Mouse (Mus musculus) embryo, embryonic 9.5 days (tissue): ENCODE measurements around the gene Cul3.

ENCODE experiments used
- DNase-seq: peaks from one replicate; pipeline ENCODE4 v3.0.0-alpha.2; 2017; ENCODE audit errors: extremely low spot score

The Cul3 gene

GRCm38 (mm10) chr1:80315533-80316045, 24.7 kb downstream of the Cul3 start:
- DNase-seq, result no peak

GRCm38 (mm10) chr1:80293307-80293706, 47.0 kb downstream of the Cul3 start:
- no peak for DNase-seq

DNA sequence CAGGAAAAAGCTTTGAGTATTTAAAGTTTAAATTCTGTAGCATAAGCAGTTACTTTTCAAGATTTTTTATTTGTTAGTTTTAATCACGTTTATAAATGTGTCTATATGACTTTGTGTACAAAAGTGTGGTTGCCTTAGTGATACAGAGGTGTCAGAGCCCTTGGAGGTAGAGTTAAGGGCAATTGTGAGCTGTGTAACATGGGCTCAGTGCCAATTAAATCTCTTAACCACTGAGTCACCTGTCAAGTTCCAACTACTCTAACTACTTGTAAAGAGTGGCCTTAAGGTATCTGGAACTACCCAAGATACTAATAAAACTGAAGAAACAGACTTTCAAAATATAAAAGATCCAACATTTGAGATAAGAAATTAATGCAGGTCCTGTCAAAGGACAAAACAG, 61.5 kb downstream of the Cul3 start:
- no peak for DNase-seq

DNA sequence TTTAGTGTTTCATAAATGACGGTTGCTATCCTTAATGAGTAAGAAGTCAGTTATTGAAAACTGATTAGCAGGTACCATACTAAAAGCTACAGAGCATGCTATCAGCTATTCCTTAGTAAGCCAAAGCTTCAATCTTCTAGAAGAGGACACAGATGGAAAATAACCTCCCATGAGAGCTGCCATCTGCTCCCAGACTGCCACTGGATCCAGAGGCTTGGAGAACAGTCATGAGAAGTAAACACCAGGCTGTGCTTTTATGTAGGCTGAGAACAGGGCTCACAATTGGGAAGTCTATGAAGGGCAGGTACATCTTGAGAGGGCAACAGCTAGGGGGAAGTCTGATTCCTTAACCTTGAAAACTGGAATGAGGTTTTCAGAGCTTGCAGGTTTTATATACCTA, 79.8 kb downstream of the Cul3 start:
- DNase-seq, result no peak

DNA sequence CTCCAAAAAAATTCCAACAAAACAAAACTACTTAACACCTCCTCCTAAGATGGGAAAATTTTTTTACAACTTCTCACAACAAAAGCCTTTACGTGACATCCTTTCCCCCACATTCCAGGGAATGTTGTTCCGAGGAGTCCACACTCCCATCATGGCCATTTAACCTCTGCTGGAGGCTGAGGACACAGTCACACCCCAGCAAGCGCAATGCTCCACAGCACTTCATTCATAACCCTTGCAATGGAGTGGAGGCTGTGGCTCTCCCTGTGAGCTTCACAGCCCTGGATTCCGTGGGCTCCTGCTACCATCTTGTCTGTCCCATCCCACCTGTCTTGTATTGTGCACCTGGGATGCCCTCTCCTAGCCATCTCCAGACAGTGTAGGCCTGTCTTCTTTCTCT, 81.6 kb downstream of the Cul3 start:
- no peak for DNase-seq

- DNase-seq, result no peak
Observed at GRCm38 (mm10) chr1:80253309-80253708, 87.0 kb downstream of the Cul3 start.

- DNase-seq, result no peak
Observed at GRCm38 (mm10) chr1:80250247-80250646, 90.0 kb downstream of the Cul3 start.

- DNase-seq, result no peak
Observed at GRCm38 (mm10) chr1:80247131-80247530, 93.1 kb downstream of the Cul3 start.

- DNase-seq, result no peak
Observed at GRCm38 (mm10) chr1:80244123-80244522, 96.2 kb downstream of the Cul3 start.

GRCm38 (mm10) chr1:80241579-80241978, 98.7 kb downstream of the Cul3 start:
- no peak for DNase-seq

DNA sequence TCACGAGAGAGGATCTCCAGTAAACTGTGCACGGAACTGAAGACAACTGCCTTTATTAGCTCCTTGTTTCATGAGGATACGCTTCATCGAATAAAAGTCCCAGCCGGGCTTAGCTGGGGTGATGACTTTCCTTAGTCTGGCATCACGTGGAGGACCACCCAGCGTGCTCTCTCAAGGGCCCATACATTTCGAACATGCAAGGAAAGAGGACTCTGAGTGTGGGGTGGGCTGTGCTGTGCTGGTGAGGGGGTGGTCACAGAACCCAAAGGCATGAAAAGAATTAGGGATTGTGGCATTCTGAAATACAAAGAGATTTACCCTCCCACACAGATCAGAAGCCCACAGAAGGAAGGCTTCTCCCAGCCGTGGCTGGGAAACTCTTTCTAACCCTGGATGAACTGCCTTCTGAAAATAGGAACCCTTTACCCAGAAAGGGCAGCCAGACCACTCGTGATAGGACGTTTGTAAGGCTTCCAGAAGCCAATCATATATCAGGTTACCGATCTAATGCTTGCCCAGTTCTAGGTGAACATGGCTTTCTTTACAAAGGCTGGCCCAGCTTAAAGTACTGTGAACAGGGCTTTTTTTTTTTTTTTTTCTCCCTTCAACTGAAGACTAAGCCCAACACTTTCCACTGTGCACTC, 100.1 kb downstream of the Cul3 start:
- peak; percentile 32 for DNase-seq

GRCm38 (mm10) chr1:80239481-80239880, 100.8 kb downstream of the Cul3 start:
- no peak for DNase-seq

DNA sequence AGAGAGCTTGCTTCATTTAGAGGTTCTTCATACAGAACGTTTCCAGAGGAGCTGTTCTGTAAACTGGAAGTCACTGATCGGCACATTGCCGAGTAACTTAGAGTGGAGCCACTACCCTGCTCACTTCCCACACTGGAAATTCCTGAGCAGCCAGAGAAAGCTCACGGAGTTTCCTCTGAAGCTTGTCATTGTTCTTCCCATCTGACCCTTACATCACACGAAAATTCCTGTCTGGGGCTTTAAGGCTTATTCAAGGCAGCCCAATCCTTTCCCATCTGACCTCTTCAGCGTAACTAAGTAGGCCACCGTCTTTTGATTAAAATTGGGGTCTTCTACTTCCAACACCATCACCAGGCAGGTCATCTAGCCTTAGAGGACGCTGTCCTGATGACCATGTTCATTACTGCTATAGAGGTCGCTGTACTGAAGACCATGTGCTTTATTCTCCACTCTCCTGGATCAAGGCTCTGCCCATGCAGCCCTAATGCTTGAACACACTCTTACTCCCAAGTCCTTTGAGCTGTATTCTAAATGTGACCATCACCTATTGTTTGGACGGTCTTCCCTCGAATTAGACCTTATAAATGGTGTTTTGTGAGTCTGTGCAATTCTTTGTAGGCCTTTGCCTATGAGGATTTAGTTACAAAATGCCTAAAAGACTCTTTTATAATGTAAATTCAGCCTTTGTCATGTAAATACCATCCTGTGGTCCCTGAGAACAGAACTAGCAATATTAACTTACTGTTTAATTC, 103.2 kb downstream of the Cul3 start:
- DNase-seq, result no peak

DNA sequence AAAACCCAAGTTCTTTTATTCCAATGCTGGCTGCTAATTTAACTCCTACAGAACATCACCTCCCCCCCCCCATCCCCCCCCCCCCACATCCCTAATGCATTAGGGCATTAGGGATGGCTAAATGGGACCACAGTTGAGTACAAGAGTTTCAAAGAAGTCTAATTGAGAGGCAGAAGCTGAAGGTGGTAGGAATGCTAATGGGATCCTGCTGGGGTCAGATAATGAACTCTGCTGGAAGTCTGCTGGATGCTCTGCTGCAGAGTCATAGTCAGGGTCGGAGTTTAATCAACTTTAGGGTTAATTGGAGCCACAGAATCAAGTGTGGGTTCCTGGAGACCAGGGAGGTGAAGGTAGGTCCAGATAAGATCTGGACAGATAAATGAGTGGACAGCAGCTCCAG, 104.2 kb downstream of the Cul3 start:
- DNase-seq, result no peak

DNA sequence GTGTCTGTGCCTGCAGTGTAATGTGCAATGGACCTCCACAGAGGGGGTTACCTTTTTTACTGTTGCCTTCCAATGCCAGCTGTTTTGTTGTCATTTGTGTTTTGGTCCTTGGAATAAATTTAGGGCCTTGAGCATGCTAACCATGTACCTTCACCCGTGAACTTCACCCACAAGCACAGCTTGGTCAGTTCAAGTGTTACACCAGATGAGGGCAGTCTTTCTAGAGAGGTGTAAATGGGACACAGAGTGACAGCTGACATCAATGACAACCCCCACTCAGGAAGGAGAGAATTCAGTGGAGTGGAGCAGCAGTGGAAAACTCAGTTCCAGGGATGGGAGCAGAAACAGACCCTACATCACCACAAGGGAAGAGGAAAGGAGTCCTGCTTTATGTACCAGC, 109.7 kb downstream of the Cul3 start:
- no peak for DNase-seq

DNA sequence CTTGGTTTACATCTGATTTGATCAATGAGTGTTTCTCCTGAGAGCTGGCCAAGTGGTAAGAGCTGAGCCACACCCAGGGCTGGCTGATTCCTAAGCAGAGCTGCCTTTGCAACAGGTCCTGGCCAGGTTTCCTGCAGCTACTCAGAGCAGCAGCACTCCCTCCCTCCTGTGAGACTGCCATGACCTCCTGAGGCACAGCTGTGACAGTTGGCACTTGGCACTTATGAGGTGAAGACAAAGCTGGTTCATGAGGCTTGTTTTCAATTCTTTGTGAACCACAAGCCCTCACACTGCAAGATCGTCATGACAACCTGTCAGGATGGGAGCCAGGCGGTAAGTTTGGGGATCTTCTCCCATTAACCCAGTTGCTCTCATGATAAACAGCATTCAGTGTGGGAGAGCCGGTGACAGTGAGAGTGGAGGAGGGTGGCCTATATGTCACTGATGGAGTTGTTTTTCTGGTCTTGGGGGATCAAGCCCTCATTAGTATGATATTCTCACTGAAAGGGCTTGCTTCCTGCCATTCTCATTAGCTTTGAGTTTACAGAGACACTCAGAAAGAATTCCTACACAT, 115.4 kb downstream of the Cul3 start:
- no peak for DNase-seq

DNA sequence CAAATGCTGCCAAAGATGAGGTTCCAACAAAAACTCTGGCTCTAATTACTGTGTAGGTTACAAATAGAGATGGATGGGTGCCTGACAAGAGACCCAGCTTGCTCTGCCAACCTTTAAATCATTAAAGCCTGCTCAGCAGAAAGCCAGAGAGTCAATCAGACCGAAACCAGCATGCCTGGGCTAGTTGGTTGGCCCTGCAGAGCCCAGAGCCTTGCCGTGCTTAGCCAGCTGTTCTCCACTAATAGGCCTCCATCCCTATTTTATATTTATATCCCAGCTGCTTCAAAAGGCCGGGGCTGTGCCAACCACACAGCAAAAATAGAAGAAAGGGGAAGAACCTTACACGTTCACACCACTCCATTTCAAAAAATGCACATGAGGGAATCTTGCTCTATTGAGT, 119.1 kb downstream of the Cul3 start:
- DNase-seq, result no peak

DNA sequence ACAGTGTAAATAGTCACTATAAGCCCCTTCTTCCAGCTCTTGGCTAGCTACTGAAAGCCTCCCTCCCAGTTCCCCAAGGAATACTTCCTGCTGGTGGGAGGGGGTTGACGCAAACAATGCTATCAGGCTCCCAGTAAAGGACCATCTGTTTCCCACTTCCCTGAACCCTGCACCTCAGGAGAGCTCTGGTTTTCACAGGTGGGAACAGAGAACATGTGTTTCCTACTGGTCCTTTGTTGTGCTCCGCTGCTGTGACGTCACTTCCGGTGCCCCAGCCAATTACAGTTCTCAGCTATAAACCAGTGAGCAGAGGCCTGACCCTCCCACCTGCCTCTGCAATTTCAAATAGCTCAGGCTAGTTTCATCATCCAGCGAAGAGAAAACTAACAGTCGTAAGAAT, 122.0 kb downstream of the Cul3 start, which contains the start of gene Fam124b:
Gene Fam124b (minus strand): TSS at position 206 of the 400 bp plus-strand sequence.
- peak; percentile 25 for DNase-seq
